Mouse (Mus musculus) 3T3-L1 (cell line): ENCODE measurements around the gene Uhrf2.
A peak's percentile ranks its signal among the peaks of the same experiment; 100 is the strongest.

Experiments used
- DNase-seq: peaks from one replicate; pipeline ENCODE4 v3.0.0-alpha.2; 2015; ENCODE audit warnings: low read depth, low spot score

The Uhrf2 gene

DNA sequence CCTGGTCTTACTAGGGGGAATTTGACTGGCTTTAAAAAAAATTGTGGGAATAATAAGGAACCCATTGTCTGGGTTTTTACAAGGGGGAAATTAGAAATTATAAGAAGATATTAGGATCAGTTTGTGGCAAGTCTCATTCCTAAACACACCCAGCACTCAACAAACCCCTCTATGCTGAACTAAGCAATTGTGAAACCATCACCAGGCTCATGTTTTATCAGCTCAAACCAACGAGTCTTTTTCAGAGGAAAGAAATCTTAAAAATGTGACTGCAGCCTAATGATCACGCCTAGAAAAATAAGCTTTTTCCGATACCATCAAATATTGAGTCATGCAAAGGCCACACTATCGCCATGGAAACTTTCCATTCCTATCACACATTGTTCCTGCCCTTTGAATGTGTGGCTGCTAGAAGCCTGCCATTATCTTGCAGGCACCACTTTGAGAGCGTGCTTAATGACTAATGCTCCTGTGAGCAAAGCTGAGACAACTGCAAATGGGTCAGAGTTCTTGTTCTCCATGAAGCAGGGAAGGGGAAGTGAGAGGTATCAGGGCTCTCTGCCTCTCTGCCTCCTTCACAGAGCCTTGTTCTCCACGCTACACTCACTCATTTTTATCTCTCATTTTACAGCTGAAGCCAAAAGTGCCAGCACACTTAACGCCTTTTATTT lies 94.8 kb downstream of the Uhrf2 start:
- peak; percentile 63 for DNase-seq

DNA sequence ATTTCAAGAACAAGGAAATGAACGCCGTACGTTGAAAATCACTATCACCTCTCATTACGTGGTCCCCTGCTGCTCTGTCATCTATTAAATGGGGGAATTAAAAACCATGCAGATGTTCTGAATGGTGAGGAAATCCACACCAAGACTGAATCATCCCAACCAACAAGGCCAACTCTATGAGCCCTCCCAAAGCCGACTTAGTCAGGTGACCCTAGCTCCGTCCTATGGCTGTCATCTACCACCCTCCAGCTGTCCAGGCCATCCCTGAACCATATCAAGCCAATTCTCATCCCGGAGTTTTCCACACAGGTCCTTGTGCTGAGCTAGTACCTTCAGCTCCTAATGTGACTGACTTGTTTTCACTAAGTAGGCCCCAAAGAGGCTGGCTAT lies 95.4 kb downstream of the Uhrf2 start:
- peak; percentile 45 for DNase-seq

DNA sequence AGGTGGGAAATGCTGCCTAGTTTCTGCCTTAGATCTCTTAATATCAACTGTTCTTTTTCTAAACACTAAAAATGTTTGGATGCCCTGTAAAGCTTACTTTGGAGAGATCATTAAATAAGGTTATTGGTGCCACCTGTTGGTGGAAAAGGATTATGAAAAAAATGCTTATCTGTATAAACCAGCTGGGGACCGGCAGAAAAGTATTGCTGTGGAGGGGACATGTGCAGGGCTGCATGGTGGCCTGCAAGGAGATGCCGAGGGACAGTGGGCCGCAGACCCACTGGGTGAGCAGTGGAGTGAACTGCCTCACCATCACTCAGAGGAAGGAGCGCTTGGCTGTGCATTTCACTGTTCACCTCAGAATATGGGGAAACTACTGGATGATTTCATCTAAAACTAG lies 97.9 kb downstream of the Uhrf2 start:
- DNase-seq, result peak; percentile 87

DNA sequence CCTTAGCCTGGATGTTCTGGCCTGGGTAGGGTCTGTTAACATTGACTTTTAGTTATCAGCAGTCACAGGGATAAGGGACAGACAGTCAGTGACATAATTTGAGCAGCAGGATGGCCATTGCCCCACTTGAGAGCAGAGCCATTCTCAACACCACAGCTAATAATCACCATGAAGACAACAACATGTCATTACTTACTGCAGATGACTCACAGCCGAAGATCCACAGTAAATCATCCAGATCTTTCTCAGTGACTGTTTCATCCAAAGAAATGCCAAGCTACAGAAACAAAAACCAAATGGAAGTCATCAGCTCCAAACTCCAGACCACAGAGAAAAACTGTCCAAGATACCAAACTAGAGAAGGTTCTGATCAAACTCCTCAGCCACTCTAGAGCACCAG lies 106.0 kb downstream of the Uhrf2 start:
- DNase-seq, result peak; percentile 61
